Mouse (Mus musculus): Measurements from ENCODE around the gene Pnldc1.

DNA sequence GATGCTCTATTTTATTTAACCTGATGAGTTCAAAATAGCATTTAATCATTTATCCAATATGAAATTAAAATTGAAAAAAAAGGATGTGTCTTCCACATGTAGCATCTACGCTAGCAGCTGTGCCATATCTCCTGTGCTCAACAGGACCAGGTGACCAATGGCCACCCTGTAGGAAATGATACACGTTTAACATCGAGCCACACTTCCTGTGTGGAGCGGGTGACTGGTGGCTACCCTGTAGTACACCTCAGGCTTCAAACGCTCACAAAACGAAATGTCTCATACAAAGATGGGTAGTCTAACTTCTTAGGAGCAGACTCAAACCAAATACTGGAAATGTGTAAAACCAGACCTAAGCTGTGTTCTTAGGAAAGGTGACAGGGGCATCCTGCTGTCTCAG lies 66.2 kb downstream of the Pnldc1 start:
- TF ChIP-seq POLR2A (IDR thresholded peaks at IDR 0.05; ENCODE audit: borderline replicate concordance, extremely low read depth, insufficient read depth, insufficient read length, poor library complexity, severe bottlenecking) (no peak), CTCF (IDR thresholded peaks at IDR 0.05; ENCODE audit: borderline replicate concordance, extremely low read depth, insufficient read depth, insufficient read length) (no peak)

Data from brain, embryonic 14.5 days (tissue).